Mouse (Mus musculus): ENCODE results near the gene Csnk1d. TPM values are rescaled to one million over a fixed set of nuclear protein-coding genes. Genes with fewer than 3 reads are reported as not detected.

Gene Csnk1d
- 62.0 and 65.6 TPM in 2 replicates for polyA plus RNA-seq (2015; fragmentation: Nextera tagmentation; extraction: Ambion mirVana)

- peak within 1 kb of the TSS; percentile 98 for H3K9ac ChIP-seq (ENCODE audit: low read depth, low read length)
- peaks cover 5% of the 10 kb centered on the region for H3K36me3 ChIP-seq (ENCODE audit: control insufficient read depth, insufficient read depth)
- ATAC-seq, result peak; percentile 83
- no peaks in the 10 kb centered on the region for H3K27me3 ChIP-seq (replicated peaks; ENCODE audit: control insufficient read depth, insufficient read depth, low read length)
- peaks cover 18% of the 10 kb centered on the region for H3K4me1 ChIP-seq (replicated peaks; ENCODE audit: control insufficient read depth, insufficient read depth, low read length)
- H3K9me3 ChIP-seq (ENCODE audit: control insufficient read depth), result no peaks in the 10 kb centered on the region
- whole genome bisulfite sequencing, result under 1% methylated on average over 59 of the region's 59 CpGs
- peak within 1 kb of the TSS; percentile 81 for H3K4me3 ChIP-seq (ENCODE audit: low read depth, low read length)
- peak within 1 kb of the TSS; percentile 73 for H3K4me2 ChIP-seq (replicated peaks; ENCODE audit: low read depth)
- peak; percentile 39; the same call in 1 of the 2 replicates for TF ChIP-seq CTCF (IDR thresholded peaks at IDR 0.05; ENCODE audit: low read depth)
- H3K27ac ChIP-seq (ENCODE audit: low read depth, low read length), result peak within 1 kb of the TSS; percentile 95
Observed at GRCm38 (mm10) chr11:120990951-120991526, at the start of gene Csnk1d. Gene Csnk1d (minus strand): TSS chr11:120991330.

DNA sequence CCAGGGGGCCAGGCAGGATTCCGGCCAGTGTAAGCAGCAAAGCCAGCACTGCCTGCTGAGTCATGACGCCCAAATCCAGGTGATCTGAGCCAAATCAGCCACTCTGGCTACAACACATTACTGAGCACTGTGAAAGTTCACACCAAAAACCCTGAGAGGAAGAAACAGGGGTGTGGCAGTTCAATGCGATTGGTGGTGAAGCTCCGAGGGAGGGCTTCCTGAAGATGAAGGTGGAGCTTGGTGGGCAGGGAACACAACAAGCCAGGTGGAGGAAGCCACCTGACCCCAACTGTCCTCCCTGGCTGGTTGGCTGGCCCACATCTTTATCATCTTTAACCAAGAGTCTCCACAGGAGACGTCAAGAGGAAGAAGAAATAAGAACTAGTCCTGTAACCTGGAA is 48.2 kb upstream of the Csnk1d start, which contains the start of gene Cd7:
TSS of gene Cd7 (minus strand) at position 117 of the 400 bp plus-strand sequence.
- WGBS, result 62% methylated on average over 5 of the region's 5 CpGs
- H3K9ac ChIP-seq (ENCODE audit: low read depth, low read length), result no peak within 1 kb of the TSS
- ATAC-seq, result no peak
- no peaks in the 10 kb centered on the region for H3K4me1 ChIP-seq (replicated peaks; ENCODE audit: control insufficient read depth, insufficient read depth, low read length)
- no peak within 1 kb of the TSS for H3K4me3 ChIP-seq (ENCODE audit: low read depth, low read length)
- TF ChIP-seq CTCF (IDR thresholded peaks at IDR 0.05; ENCODE audit: low read depth), result no peak
- H3K4me2 ChIP-seq (replicated peaks; ENCODE audit: low read depth), result no peak within 1 kb of the TSS
- H3K9me3 ChIP-seq (ENCODE audit: control insufficient read depth), result no peaks in the 10 kb centered on the region
- H3K36me3 ChIP-seq (ENCODE audit: control insufficient read depth, insufficient read depth), result no peaks in the 10 kb centered on the region
- no peaks in the 10 kb centered on the region for H3K27me3 ChIP-seq (replicated peaks; ENCODE audit: control insufficient read depth, insufficient read depth, low read length)
- H3K27ac ChIP-seq (ENCODE audit: low read depth, low read length), result no peak within 1 kb of the TSS

DNA sequence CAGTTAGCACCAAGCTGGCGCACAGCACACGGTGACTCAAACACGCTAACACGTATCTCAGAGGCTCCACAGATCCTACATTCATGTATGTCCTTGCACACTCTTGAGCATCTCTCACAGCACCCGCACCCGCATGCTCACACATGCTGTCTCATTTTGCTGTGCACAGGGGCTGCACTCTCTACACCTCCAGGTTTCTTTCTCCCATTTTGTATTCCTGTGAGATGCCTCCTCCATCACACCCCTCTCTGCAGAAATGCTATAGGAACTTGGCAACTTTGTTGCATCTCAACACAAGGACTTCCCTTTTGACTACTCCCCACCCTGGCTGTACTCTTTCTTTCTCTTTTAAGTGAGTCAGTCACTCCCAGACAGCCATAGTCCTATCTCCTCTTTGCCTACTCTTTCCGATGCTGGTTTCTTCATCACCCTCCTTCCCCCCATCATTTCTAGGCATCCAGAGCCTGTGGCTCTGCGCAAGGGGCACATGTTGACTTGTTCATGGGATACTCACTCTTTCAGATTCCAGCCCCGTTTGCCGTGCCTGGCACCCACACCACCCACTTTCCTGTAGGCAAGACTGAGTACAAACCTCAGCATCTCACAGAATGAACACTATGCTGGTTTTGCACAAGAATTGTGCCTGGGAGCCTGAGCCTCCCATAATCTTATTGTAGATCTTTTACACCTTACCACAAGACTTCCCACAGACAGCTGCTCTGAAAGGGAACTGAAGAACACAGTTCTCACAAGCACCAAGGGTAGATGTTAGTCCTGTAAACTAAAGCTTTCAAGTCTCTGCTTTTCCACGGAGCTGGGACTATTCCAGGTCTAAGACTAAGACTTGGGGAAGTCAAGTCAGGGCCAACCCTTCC is 47.5 kb upstream of the Csnk1d start:
- Histone ChIP-seq H3K9ac (ENCODE audit: low read depth, low read length) (no peak overlapping the region), H3K4me3 (ENCODE audit: low read depth, low read length) (no peak overlapping the region), H3K27me3 (replicated peaks; ENCODE audit: control insufficient read depth, insufficient read depth, low read length) (no peaks in the 10 kb centered on the region), H3K27ac (ENCODE audit: low read depth, low read length) (no peak overlapping the region), H3K4me2 (replicated peaks; ENCODE audit: low read depth) (no peak overlapping the region), H3K4me1 (replicated peaks; ENCODE audit: control insufficient read depth, insufficient read depth, low read length) (no peaks in the 10 kb centered on the region), H3K9me3 (ENCODE audit: control insufficient read depth) (no peaks in the 10 kb centered on the region), H3K36me3 (ENCODE audit: control insufficient read depth, insufficient read depth) (no peaks in the 10 kb centered on the region)
- 87% methylated on average over 11 of the region's 11 CpGs for WGBS
- no peak for TF ChIP-seq CTCF (IDR thresholded peaks at IDR 0.05; ENCODE audit: low read depth)
- no peak for ATAC-seq

- 75% methylated on average over 5 of the region's 5 CpGs for whole genome bisulfite sequencing
- Histone ChIP-seq H3K9ac (ENCODE audit: low read depth, low read length) (no peak overlapping the region), H3K27me3 (replicated peaks; ENCODE audit: control insufficient read depth, insufficient read depth, low read length) (no peaks in the 10 kb centered on the region), H3K9me3 (ENCODE audit: control insufficient read depth) (no peaks in the 10 kb centered on the region), H3K4me1 (replicated peaks; ENCODE audit: control insufficient read depth, insufficient read depth, low read length) (no peaks in the 10 kb centered on the region), H3K27ac (ENCODE audit: low read depth, low read length) (no peak overlapping the region), H3K4me3 (ENCODE audit: low read depth, low read length) (no peak overlapping the region), H3K4me2 (replicated peaks; ENCODE audit: low read depth) (no peak overlapping the region), H3K36me3 (ENCODE audit: control insufficient read depth, insufficient read depth) (no peaks in the 10 kb centered on the region)
- TF ChIP-seq CTCF (IDR thresholded peaks at IDR 0.05; ENCODE audit: low read depth), result no peak
- ATAC-seq, result no peak
Observed at GRCm38 (mm10) chr11:121033118-121033517, 42.0 kb upstream of the Csnk1d start.

GRCm38 (mm10) chr11:121027259-121027658 is 36.1 kb upstream of the Csnk1d start:
- Histone ChIP-seq H3K27ac (ENCODE audit: low read depth, low read length) (no peak overlapping the region), H3K4me3 (ENCODE audit: low read depth, low read length) (no peak overlapping the region), H3K27me3 (replicated peaks; ENCODE audit: control insufficient read depth, insufficient read depth, low read length) (no peaks in the 10 kb centered on the region), H3K9me3 (ENCODE audit: control insufficient read depth) (no peaks in the 10 kb centered on the region), H3K4me2 (replicated peaks; ENCODE audit: low read depth) (no peak overlapping the region), H3K4me1 (replicated peaks; ENCODE audit: control insufficient read depth, insufficient read depth, low read length) (no peaks in the 10 kb centered on the region), H3K36me3 (ENCODE audit: control insufficient read depth, insufficient read depth) (no peaks in the 10 kb centered on the region), H3K9ac (ENCODE audit: low read depth, low read length) (no peak overlapping the region)
- TF ChIP-seq CTCF (IDR thresholded peaks at IDR 0.05; ENCODE audit: low read depth), result no peak
- ATAC-seq, result no peak
- 84% methylated on average over 7 of the region's 7 CpGs for WGBS

DNA sequence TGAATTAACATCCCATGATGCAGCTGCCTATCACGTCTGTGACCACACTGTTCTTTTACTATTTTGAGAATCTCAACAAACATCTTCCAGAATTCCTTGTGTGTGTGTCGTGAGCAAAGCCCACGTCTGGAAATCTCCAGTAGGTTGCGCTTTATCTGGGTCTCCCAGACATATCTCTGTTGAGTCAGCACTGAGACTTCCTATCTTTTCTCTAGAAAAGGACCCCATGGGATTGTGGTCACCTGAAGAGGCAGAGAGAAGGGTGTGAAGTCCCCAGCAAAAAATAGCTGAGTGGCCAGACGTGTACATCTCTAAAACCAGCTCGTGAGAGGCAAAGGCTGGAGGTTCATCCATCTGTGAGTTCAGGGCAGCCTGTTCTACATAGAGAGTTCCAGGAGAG is 33.0 kb upstream of the Csnk1d start:
- no peaks in the 10 kb centered on the region for H3K36me3 ChIP-seq (ENCODE audit: control insufficient read depth, insufficient read depth)
- no peak for TF ChIP-seq CTCF (IDR thresholded peaks at IDR 0.05; ENCODE audit: low read depth)
- H3K27ac ChIP-seq (ENCODE audit: low read depth, low read length), result no peak overlapping the region
- H3K27me3 ChIP-seq (replicated peaks; ENCODE audit: control insufficient read depth, insufficient read depth, low read length), result no peaks in the 10 kb centered on the region
- no peaks in the 10 kb centered on the region for H3K9me3 ChIP-seq (ENCODE audit: control insufficient read depth)
- 62% methylated on average over 6 of the region's 6 CpGs for WGBS
- no peak overlapping the region for H3K9ac ChIP-seq (ENCODE audit: low read depth, low read length)
- no peaks in the 10 kb centered on the region for H3K4me1 ChIP-seq (replicated peaks; ENCODE audit: control insufficient read depth, insufficient read depth, low read length)
- H3K4me2 ChIP-seq (replicated peaks; ENCODE audit: low read depth), result no peak overlapping the region
- no peak overlapping the region for H3K4me3 ChIP-seq (ENCODE audit: low read depth, low read length)
- ATAC-seq, result no peak
